Mouse (Mus musculus) leukemia stem cell, adult 10-12 weeks (primary cell): Measurements from ENCODE around the gene 1810013L24Rik. TPM values are rescaled to one million over a fixed set of nuclear protein-coding genes. Genes with fewer than 3 reads are reported as not detected.

Experiments used
- polyA plus RNA-seq: library from polyadenylated mRNA; stranded (reverse); fragments of >175 nt; gene quantifications from 2 replicates; pipeline ENCODE4 v1.2.3, GENCODE M21; 2012; ENCODE audit warnings: low replicate concordance

1810013L24Rik gene
- polyA plus RNA-seq, result 10.4 and 18.2 TPM in 2 replicates

GRCm38 (mm10) chr16:8829564-8830359 is at the start of gene 1810013L24Rik:
Gene 1810013L24Rik (plus strand): TSS chr16:8830100.

GRCm38 (mm10) chr16:8791949-8792557 is 37.8 kb upstream of the 1810013L24Rik start, which contains the start of gene Usp7:
Gene Usp7 (minus strand): TSS chr16:8792308.

Other genes starting within 250 kb of the 1810013L24Rik start
- 12.4 and 40.8 TPM in 2 replicates for gene Pmm2, start 192.4 kb upstream of the 1810013L24Rik start, polyA plus RNA-seq
- gene Tmem186, start 192.4 kb upstream of the 1810013L24Rik start, polyA plus RNA-seq, result 6.2 and 11.0 TPM in 2 replicates
- 87.4 and 144 TPM in 2 replicates for gene Carhsp1, start 157.9 kb upstream of the 1810013L24Rik start, polyA plus RNA-seq
- not detected in 2 replicates for gene Gm5767, start 149.3 kb upstream of the 1810013L24Rik start, polyA plus RNA-seq
- 34.5 and 39.0 TPM in 2 replicates for gene Usp7, start 37.8 kb upstream of the 1810013L24Rik start, polyA plus RNA-seq